Mouse (Mus musculus) kidney, embryonic 14.5 days (tissue): Measurements from ENCODE around the gene Dusp3. TPM values are rescaled to one million over a fixed set of nuclear protein-coding genes. Genes with fewer than 3 reads are reported as not detected.

Experiments used
- ATAC-seq: fragments of 200-750 bp; cut with Nextera tagmentation; 2 replicates; pipeline ENCODE4 v1.8.0; 2017; ENCODE audit warnings: moderate number of reproducible peaks, mild to moderate bottlenecking, moderate TSS enrichment, moderate library complexity; ENCODE audit not compliant: low FRiP score, low TSS enrichment
- H3K27ac ChIP-seq: fragments of 300-500 bp; sonication (generic); 2 replicates; pipeline ENCODE4 v1.5.1; 2014; ENCODE audit warnings: low read depth, mild to moderate bottlenecking, low read length, moderate library complexity, mixed read lengths
- H3K27me3 ChIP-seq: fragments of 300-500 bp; sonication (generic); 2 replicates; pipeline ENCODE4 v1.6.1; 2014; ENCODE audit warnings: mild to moderate bottlenecking, low read length; ENCODE audit not compliant: control insufficient read depth, insufficient read depth
- H3K36me3 ChIP-seq: fragments of 300-500 bp; sonication (generic); 2 replicates; pipeline ENCODE4 v1.6.1; 2014; ENCODE audit warnings: low read length, mixed read lengths; ENCODE audit not compliant: control insufficient read depth, insufficient read depth
- H3K4me1 ChIP-seq: fragments of 300-500 bp; sonication (generic); 2 replicates; pipeline ENCODE4 v1.6.1; 2014; ENCODE audit warnings: low read length, mixed read lengths; ENCODE audit not compliant: control insufficient read depth, insufficient read depth
- H3K4me2 ChIP-seq: fragments of 300-500 bp; sonication (generic); replicated peaks from 2 replicates; pipeline ENCODE4 v1.6.1; 2014; ENCODE audit warnings: low read depth, mild to moderate bottlenecking, low read length
- H3K4me3 ChIP-seq: fragments of 300-500 bp; sonication (generic); 2 replicates; pipeline ENCODE4 v1.5.1; 2014; ENCODE audit warnings: mild to moderate bottlenecking, low read length
- H3K9ac ChIP-seq: fragments of 300-500 bp; sonication (generic); 2 replicates; pipeline ENCODE4 v1.6.1; 2014; ENCODE audit warnings: low read depth, mild to moderate bottlenecking, low read length, moderate library complexity
- H3K9me3 ChIP-seq: fragments of 300-500 bp; sonication (generic); 2 replicates; pipeline ENCODE4 v1.6.1; 2016; ENCODE audit warnings: low read length; ENCODE audit not compliant: control insufficient read depth
- WGBS: fragments of 180-500 bp; shearing (Covaris S2); extraction: QIAGEN DNeasy Blood & Tissue Kit; methylation state at CpG from one replicate; pipeline ENCODE4 v1.1.7; 2014; 5-methylcytosine and 5-hydroxymethylcytosine counted together
- polyA plus RNA-seq: library from polyadenylated mRNA; unstranded; fragments of >200 nt; fragmentation: Nextera tagmentation; extraction: Ambion mirVana; gene quantifications from 2 replicates; pipeline ENCODE4 v1.2.1, GENCODE M21; 2014

Gene Dusp3
- polyA plus RNA-seq, 1 experiment from 2014 or later: 25.3 TPM

DNA sequence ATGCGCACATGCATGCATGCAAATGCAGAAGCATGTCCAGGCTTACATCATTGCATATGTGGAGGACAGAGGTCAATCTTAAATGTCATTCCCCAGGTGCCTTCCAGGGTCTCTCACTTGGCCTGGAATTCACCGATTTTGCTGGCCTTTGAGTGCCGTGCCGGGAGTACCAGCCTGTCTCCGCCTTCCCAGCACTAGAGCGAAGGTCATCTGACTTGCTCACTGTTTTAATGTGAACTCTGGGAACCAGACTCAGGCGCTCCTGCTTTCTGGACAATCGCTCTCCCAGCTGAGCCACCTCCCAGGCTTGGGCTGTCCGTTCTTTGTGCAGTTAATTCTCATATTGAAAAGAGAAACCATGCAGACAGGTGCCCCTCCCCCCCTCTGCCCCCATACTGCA lies 19.5 kb upstream of the Dusp3 start:
- H3K9me3 ChIP-seq: no peaks in the 10 kb centered on the region; the same call in 1 of the 2 replicates
- H3K4me1 ChIP-seq: no peaks in the 10 kb centered on the region
- no peak overlapping the region for H3K9ac ChIP-seq
- 83% methylated on average over 9 of the region's 9 CpGs for WGBS
- ATAC-seq: no peak
- H3K4me3 ChIP-seq: no peak overlapping the region
- H3K4me2 ChIP-seq: no peak overlapping the region
- H3K27me3 ChIP-seq: no peaks in the 10 kb centered on the region
- no peak overlapping the region for H3K27ac ChIP-seq
- peaks cover 8% of the 10 kb centered on the region; the same call in 1 of the 2 replicates for H3K36me3 ChIP-seq

DNA sequence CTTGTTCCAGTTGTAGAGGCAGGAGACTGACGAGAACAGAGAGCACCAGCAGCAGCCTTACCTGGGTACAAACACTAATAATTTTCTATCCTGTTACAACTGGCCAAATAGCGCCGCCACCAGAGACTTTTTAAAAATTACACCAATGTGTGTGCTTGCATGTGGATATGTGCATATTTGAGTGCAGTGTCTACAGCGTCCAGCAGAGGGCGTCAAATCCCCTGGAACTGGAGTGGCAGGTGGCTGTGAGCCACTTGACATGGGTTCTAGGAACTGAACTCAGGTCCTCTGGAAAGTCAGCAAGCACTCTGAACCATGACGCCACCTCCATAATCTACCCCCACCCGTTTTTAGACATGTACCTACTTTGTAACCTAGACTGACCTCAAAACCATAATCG lies 17.4 kb upstream of the Dusp3 start:
- H3K4me3 ChIP-seq: no peak overlapping the region
- H3K4me2 ChIP-seq: no peak overlapping the region
- no peak overlapping the region for H3K27ac ChIP-seq
- no peak overlapping the region for H3K9ac ChIP-seq
- peaks cover 8% of the 10 kb centered on the region; the same call in 1 of the 2 replicates for H3K36me3 ChIP-seq
- no peak for ATAC-seq
- no peaks in the 10 kb centered on the region for H3K4me1 ChIP-seq
- 94% methylated on average over 8 of the region's 8 CpGs for whole genome bisulfite sequencing
- H3K9me3 ChIP-seq: no peaks in the 10 kb centered on the region; the same call in 1 of the 2 replicates
- no peaks in the 10 kb centered on the region for H3K27me3 ChIP-seq

DNA sequence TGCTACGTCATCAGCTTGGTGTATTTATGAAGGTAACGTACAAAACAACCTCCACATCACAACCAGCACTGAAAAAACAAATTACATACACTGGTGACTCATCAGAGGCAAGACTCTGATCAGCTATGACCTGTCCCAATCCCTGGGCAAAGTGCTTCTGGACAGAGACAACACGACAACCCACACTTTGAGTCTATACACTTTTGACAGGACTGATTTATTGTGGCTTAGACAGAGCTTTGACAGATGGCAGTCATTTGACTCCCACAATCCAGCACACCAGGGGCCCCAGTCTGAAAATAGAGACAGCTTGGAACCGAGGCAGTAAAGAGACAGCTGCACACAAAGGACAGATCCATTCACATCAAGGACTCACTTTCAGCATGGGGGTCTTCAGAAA lies 12.7 kb upstream of the Dusp3 start:
- no peak overlapping the region for H3K4me3 ChIP-seq
- H3K27ac ChIP-seq: no peak overlapping the region
- 51% methylated on average over 4 of the region's 4 CpGs for WGBS
- no peaks in the 10 kb centered on the region for H3K27me3 ChIP-seq
- no peaks in the 10 kb centered on the region for H3K4me1 ChIP-seq
- H3K9me3 ChIP-seq: no peaks in the 10 kb centered on the region; the same call in 1 of the 2 replicates
- no peak overlapping the region for H3K4me2 ChIP-seq
- no peaks in the 10 kb centered on the region for H3K36me3 ChIP-seq
- H3K9ac ChIP-seq: no peak overlapping the region
- no peak for ATAC-seq

DNA sequence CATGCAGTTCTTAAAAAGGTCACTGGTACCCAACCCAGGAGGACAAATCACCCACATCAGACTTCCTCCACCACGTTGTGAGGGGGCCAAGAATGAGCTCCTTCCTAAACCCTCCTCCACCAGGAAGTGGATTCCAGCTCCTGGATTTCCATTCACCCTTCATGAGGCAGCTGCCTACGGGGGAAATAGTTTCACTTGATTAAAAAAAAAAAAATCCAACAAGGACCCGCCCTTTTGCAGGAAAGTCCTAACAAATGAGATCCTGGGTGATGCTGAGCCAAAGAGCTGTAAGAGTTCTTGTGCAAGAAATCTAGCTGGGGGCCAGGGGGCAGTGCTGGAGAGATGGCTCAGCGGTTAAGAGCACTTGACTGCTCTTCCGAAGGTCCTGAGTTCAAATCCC lies 11.4 kb upstream of the Dusp3 start:
- ATAC-seq: no peak
- WGBS: 42% methylated on average over 5 of the region's 5 CpGs
- no peak overlapping the region for H3K27ac ChIP-seq
- no peak overlapping the region for H3K4me3 ChIP-seq
- no peak overlapping the region for H3K9ac ChIP-seq
- no peaks in the 10 kb centered on the region for H3K9me3 ChIP-seq
- H3K4me2 ChIP-seq: no peak overlapping the region
- H3K36me3 ChIP-seq: no peaks in the 10 kb centered on the region
- H3K27me3 ChIP-seq: no peaks in the 10 kb centered on the region
- H3K4me1 ChIP-seq: no peaks in the 10 kb centered on the region

DNA sequence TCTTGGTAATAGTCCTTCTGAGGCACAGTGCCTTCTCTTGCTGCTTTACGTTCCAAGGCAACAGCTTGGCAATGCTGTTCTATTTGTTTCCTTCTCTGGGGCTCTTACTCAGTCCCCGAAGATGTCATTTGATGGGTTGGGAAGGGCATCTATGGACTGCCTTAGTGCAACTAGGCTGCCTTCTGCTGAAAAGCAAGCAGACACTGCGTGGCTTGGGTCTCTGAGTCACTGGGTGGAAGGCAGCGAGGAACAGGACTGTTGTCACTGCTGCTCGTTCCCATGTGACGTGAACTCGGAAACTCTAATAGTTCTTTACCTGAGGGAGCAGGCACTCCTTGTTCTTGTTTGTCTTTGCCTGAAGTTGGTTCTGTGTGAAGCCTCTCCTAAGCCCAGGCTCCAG lies 9.1 kb upstream of the Dusp3 start:
- no peak overlapping the region for H3K4me3 ChIP-seq
- 91% methylated on average over 7 of the region's 7 CpGs for WGBS
- H3K4me2 ChIP-seq: no peak overlapping the region
- H3K36me3 ChIP-seq: no peaks in the 10 kb centered on the region
- H3K9me3 ChIP-seq: no peaks in the 10 kb centered on the region
- no peak for ATAC-seq
- no peaks in the 10 kb centered on the region for H3K4me1 ChIP-seq
- no peak overlapping the region for H3K9ac ChIP-seq
- H3K27ac ChIP-seq: no peak overlapping the region
- H3K27me3 ChIP-seq: no peaks in the 10 kb centered on the region; the same call in 1 of the 2 replicates

DNA sequence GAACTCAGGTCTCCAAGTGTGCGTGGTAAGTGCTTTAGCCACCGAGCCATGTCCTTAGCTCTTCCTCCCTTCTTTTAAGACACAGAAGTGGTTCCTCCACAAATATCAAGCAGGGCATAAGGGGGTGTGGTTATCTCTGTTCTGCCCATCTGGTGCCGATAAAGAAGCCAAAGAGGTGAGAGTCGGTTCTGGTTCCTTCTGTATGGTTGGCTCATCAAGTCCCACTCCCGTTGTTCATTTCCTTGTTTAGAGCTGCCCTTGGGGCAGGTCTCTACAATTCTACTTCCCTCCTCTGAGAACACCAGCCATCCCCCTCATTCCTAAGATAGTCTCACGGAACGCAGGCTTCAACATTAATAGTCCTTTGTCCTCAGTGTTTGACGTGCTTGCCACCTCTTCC lies 7.3 kb upstream of the Dusp3 start:
- no peak overlapping the region for H3K4me2 ChIP-seq
- no peak for ATAC-seq
- WGBS: 71% methylated on average over 8 of the region's 8 CpGs
- peaks cover 3% of the 10 kb centered on the region; the same call in 1 of the 2 replicates for H3K27me3 ChIP-seq
- H3K9ac ChIP-seq: no peak overlapping the region
- H3K4me3 ChIP-seq: no peak overlapping the region
- no peaks in the 10 kb centered on the region for H3K9me3 ChIP-seq
- H3K27ac ChIP-seq: no peak overlapping the region
- H3K4me1 ChIP-seq: no peaks in the 10 kb centered on the region
- no peaks in the 10 kb centered on the region for H3K36me3 ChIP-seq

DNA sequence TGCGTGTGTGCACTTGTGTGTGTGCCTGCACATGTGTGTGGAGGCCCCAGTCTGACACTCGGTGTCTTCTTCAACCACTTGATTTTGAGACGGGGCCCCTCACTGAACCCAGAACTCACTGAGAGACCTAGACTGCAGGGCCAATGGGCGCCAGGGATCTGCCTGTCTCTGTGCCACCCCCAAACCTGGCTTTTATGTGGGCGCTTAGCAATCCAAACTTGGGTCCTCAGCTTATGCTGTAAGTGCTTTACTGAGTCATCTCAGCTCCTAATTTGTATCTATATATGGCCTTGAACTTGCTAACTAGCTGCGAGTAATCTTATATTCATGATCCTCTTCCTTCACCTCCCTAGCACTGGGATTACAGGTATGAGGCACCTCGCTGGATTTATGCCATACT lies 5.6 kb upstream of the Dusp3 start:
- WGBS: 85% methylated on average over 7 of the region's 7 CpGs
- no peak overlapping the region for H3K27ac ChIP-seq

DNA sequence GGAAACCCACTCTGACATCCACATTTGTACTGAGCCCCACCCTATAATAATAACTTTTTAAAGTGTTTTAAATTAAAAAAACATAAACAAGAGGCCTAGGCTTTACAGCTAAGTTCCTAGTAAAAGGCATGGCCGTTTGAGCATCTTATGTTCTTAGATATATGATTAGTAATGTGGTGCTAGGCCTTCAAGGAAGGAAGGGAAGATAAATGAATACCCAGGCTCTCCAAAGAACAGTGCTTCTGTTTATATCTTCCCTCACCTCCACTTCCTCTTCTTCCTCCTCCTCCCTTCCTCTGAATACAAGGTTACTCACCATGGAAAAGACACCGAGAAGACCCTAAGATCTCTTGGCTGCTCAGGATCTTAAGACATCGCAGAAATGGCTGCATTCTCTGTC lies 5.0 kb upstream of the Dusp3 start:
- Histone ChIP-seq H3K9ac (no peak overlapping the region), H3K27ac (no peak overlapping the region)
- 77% methylated on average over 3 of the region's 3 CpGs for WGBS

More for the DNA sequence above, 5.6 kb upstream of the Dusp3 start:
- no peaks in the 10 kb centered on the region for H3K9me3 ChIP-seq
- no peak overlapping the region for H3K9ac ChIP-seq
- no peaks in the 10 kb centered on the region for H3K4me1 ChIP-seq
- no peak overlapping the region for H3K4me3 ChIP-seq
- H3K36me3 ChIP-seq: no peaks in the 10 kb centered on the region
- ATAC-seq: no peak
- peaks cover 3% of the 10 kb centered on the region; the same call in 1 of the 2 replicates for H3K27me3 ChIP-seq
- no peak overlapping the region for H3K4me2 ChIP-seq

DNA sequence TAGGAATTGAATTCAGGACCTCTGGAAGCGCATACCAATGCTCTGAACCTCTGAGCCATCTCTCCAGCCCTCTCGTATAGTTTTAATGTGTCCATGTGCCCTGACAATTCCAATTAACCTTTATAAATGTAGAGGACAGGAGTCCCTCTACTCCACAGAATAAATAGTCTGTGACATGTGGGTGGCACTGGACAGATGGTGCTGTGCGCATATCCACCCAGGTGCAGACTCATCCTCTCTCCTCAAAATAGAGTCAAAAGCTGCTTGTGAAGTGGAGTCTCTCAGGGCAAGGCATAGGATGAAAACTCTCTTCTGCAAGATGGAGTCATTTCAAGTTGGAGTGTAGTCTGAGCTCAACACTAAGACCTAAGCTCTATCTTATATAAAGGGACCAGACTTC lies 3.4 kb upstream of the Dusp3 start:
- H3K27ac ChIP-seq: no peak overlapping the region
- no peak overlapping the region for H3K4me3 ChIP-seq
- H3K27me3 ChIP-seq: peaks cover 8% of the 10 kb centered on the region; the same call in 1 of the 2 replicates
- no peak overlapping the region for H3K9ac ChIP-seq
- ATAC-seq: no peak
- no peaks in the 10 kb centered on the region for H3K9me3 ChIP-seq
- WGBS: 84% methylated on average over 3 of the region's 3 CpGs
- H3K4me1 ChIP-seq: no peaks in the 10 kb centered on the region; the same call in 1 of the 2 replicates
- no peaks in the 10 kb centered on the region for H3K36me3 ChIP-seq
- H3K4me2 ChIP-seq: no peak overlapping the region

More for the DNA sequence above, 5.0 kb upstream of the Dusp3 start:
- H3K4me1 ChIP-seq: no peaks in the 10 kb centered on the region
- H3K4me3 ChIP-seq: no peak overlapping the region
- peaks cover 7% of the 10 kb centered on the region; the same call in 1 of the 2 replicates for H3K27me3 ChIP-seq
- no peaks in the 10 kb centered on the region for H3K36me3 ChIP-seq
- ATAC-seq: no peak
- no peak overlapping the region for H3K4me2 ChIP-seq
- no peaks in the 10 kb centered on the region for H3K9me3 ChIP-seq
